Mouse (Mus musculus) liver, embryonic 13.5 days (tissue): ENCODE measurements around the gene Adcy10. TPM values are rescaled to one million over a fixed set of nuclear protein-coding genes. Genes with fewer than 3 reads are reported as not detected.

Source experiments
- ATAC-seq: fragments of 200-750 bp; cut with Nextera tagmentation; 2 replicates; pipeline ENCODE4 v1.8.0; 2017; ENCODE audit warnings: low read depth, mild to moderate bottlenecking, moderate number of reproducible peaks, moderate library complexity
- DNase-seq: peaks from one replicate; pipeline ENCODE4 v3.0.0; 2022
- H3K27ac ChIP-seq: fragments of 300-500 bp; sonication (generic); 2 replicates; pipeline ENCODE4 v1.5.1; 2015; ENCODE audit warnings: moderate library complexity, mild to moderate bottlenecking, inconsistent platforms
- H3K27me3 ChIP-seq: fragments of 300-500 bp; sonication (generic); 2 replicates; pipeline ENCODE4 v1.6.1; 2015; ENCODE audit warnings: mild to moderate bottlenecking, inconsistent platforms
- H3K36me3 ChIP-seq: fragments of 300-500 bp; sonication (generic); 2 replicates; pipeline ENCODE4 v1.6.1; 2015; ENCODE audit warnings: mild to moderate bottlenecking, inconsistent platforms
- H3K4me1 ChIP-seq: fragments of 300-500 bp; sonication (generic); replicated peaks from 2 replicates; pipeline ENCODE4 v1.6.1; 2015; ENCODE audit warnings: inconsistent platforms
- H3K4me2 ChIP-seq: fragments of 300-500 bp; sonication (generic); 2 replicates; pipeline ENCODE4 v1.6.1; 2015; ENCODE audit warnings: inconsistent platforms, mild to moderate bottlenecking, moderate library complexity
- H3K4me3 ChIP-seq: fragments of 300-500 bp; sonication (generic); replicated peaks from 2 replicates; pipeline ENCODE4 v1.5.1; 2015; ENCODE audit warnings: mild to moderate bottlenecking, inconsistent platforms
- H3K9ac ChIP-seq: fragments of 300-500 bp; sonication (generic); 2 replicates; pipeline ENCODE4 v1.6.1; 2015; ENCODE audit warnings: mild to moderate bottlenecking, inconsistent platforms
- H3K9me3 ChIP-seq: fragments of 300-500 bp; sonication (generic); replicated peaks from 2 replicates; pipeline ENCODE4 v1.6.1; 2016; ENCODE audit warnings: inconsistent platforms
- WGBS: fragments of 180-500 bp; shearing (Covaris S2); methylation state at CpG from one replicate; pipeline ENCODE4 v1.1.7; 2015; ENCODE audit not compliant: insufficient replicate concordance; 5-methylcytosine and 5-hydroxymethylcytosine counted together
- polyA plus RNA-seq: library from polyadenylated mRNA; unstranded; fragments of >200 nt; fragmentation: Nextera tagmentation; extraction: Ambion mirVana; gene quantifications from 2 replicates; pipeline ENCODE4 v1.2.1, GENCODE M21; 2015

Adcy10 gene
- polyA plus RNA-seq, 1 experiment from 2014 or later: 0.05 TPM

GRCm38 (mm10) chr1:165537241-165537807 is 52.3 kb downstream of the Adcy10 start:
- Histone ChIP-seq H3K9me3 (no peaks in the 10 kb centered on the region), H3K4me3 (no peak overlapping the region), H3K9ac (no peak overlapping the region), H3K27me3 (no peaks in the 10 kb centered on the region), H3K27ac (no peak overlapping the region), H3K36me3 (no peaks in the 10 kb centered on the region), H3K4me1 (no peaks in the 10 kb centered on the region), H3K4me2 (no peak overlapping the region)
- ATAC-seq: no peak
- no peak for DNase-seq
- 49% methylated on average over 5 of the region's 5 CpGs for WGBS

DNA sequence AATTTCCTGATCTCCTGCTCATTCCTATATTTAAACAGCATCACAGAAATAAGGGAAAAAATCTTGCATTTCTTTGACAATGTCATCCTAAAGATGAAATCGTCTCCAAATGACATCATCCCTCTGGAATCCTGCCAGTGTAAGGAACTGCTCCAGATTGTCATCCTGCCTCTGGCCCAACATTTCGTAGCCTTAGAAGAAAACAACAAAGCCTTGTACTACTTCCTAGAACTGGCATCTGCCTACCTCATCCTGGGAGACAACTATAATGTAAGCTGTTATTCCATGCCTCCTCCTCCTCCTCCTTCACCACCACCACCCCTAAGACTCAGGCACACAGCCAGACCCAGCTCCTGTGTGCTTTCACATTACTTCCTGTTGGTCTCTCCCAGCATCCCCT is 71.7 kb downstream of the Adcy10 start:
- DNase-seq (no peak), ATAC-seq (no peak)
- H3K27ac ChIP-seq: no peak overlapping the region
- H3K4me1 ChIP-seq: no peaks in the 10 kb centered on the region
- no peak overlapping the region for H3K9ac ChIP-seq
- no peak overlapping the region for H3K4me3 ChIP-seq
- no peaks in the 10 kb centered on the region for H3K27me3 ChIP-seq
- H3K9me3 ChIP-seq: 0 out of 2 replicates have a peak, but pooled peaks cover 3% of the 10 kb centered on the region
- H3K36me3 ChIP-seq: no peaks in the 10 kb centered on the region
- no peak overlapping the region for H3K4me2 ChIP-seq
- 37% methylated on average over 2 of the region's 2 CpGs for WGBS

DNA sequence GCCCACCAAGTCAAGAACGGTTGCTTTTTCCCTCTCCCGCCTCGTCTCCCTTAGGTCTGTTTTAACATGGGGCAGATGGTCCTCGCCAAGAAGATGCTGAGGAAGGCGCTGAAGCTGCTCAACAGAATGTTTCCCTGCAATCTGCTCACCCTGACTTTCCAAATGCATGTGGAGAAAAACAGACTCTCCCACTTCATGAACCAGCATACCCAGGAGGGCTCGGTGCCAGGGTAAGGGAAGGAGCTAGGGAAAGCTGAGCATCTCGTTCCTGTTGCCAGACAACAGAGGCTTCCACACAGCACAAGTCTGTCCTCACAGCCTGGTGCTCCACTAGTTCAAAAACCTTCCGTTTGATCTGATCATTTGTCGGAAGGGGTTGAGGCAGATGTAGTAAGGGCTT is 74.1 kb downstream of the Adcy10 start:
- H3K4me3 ChIP-seq: no peak overlapping the region
- DNase-seq: no peak
- H3K9ac ChIP-seq: no peak overlapping the region
- H3K27ac ChIP-seq: no peak overlapping the region
- WGBS: 72% methylated on average over 9 of the region's 9 CpGs
- no peaks in the 10 kb centered on the region for H3K36me3 ChIP-seq
- no peaks in the 10 kb centered on the region for H3K4me1 ChIP-seq
- H3K27me3 ChIP-seq: no peaks in the 10 kb centered on the region
- no peak for ATAC-seq
- H3K4me2 ChIP-seq: no peak overlapping the region
- no peaks in the 10 kb centered on the region for H3K9me3 ChIP-seq

DNA sequence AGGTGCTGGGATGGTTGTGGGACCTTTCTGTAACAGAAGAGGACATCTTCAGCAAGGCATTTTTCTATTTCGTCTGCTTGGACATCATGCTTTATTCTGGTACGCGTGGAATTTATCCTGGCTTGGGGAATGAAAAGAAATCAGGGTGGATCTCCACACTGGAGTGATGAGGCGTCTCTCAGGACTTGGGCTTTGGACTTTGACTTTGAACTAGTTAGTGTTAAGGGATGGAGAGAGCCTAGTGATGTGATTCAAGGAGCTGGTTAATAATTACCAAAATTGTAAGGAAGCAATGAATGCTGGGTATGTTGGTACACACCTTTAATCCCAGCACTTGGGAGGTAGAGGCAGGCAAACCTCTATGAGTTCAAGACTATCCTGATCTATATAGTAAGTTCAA is 80.3 kb downstream of the Adcy10 start:
- ATAC-seq (no peak), DNase-seq (no peak)
- no peak overlapping the region for H3K9ac ChIP-seq
- H3K27ac ChIP-seq: no peak overlapping the region
- no peaks in the 10 kb centered on the region for H3K27me3 ChIP-seq
- H3K4me2 ChIP-seq: no peak overlapping the region
- no peaks in the 10 kb centered on the region for H3K4me1 ChIP-seq
- WGBS: 73% methylated on average over 4 of the region's 4 CpGs
- no peaks in the 10 kb centered on the region for H3K9me3 ChIP-seq
- no peaks in the 10 kb centered on the region for H3K36me3 ChIP-seq
- no peak overlapping the region for H3K4me3 ChIP-seq

DNA sequence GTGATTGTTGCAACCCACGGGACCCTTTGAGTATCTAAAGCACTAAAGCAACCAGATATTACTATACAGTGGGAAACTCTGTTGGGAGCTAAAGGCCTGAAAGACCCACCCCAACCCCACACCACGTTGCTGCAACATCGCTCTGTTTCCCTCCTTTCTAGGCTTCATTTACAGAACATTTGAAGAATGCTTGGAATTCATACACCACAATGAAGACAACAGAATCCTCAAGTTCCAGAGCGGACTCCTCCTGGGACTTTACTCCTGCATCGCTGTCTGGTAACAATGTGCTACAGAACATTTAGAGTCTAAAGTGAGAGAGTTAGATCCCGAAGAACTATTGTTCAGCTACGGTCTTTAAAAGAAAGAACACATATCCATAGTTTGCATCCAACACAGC is 82.5 kb downstream of the Adcy10 start:
- no peaks in the 10 kb centered on the region for H3K36me3 ChIP-seq
- H3K9me3 ChIP-seq: no peaks in the 10 kb centered on the region
- no peak overlapping the region for H3K4me3 ChIP-seq
- WGBS: 70% methylated on average over 7 of the region's 7 CpGs
- H3K9ac ChIP-seq: no peak overlapping the region
- ATAC-seq (no peak), DNase-seq (no peak)
- H3K27me3 ChIP-seq: no peaks in the 10 kb centered on the region
- no peaks in the 10 kb centered on the region for H3K4me1 ChIP-seq
- H3K4me2 ChIP-seq: no peak overlapping the region
- H3K27ac ChIP-seq: no peak overlapping the region

- Histone ChIP-seq H3K4me1 (peaks cover 2% of the 10 kb centered on the region; the same call in 1 of the 2 replicates), H3K36me3 (no peaks in the 10 kb centered on the region), H3K4me3 (no peak overlapping the region), H3K4me2 (no peak overlapping the region), H3K9ac (no peak overlapping the region), H3K27me3 (no peaks in the 10 kb centered on the region), H3K9me3 (no peaks in the 10 kb centered on the region), H3K27ac (no peak overlapping the region)
- ATAC-seq (peak; percentile 53; the same call in 1 of the 2 replicates), DNase-seq (no peak)
- 74% methylated on average over 4 of the region's 4 CpGs for WGBS
These were observed 91.0 kb downstream of the Adcy10 start for GRCm38 (mm10) chr1:165576005-165576404.

DNA sequence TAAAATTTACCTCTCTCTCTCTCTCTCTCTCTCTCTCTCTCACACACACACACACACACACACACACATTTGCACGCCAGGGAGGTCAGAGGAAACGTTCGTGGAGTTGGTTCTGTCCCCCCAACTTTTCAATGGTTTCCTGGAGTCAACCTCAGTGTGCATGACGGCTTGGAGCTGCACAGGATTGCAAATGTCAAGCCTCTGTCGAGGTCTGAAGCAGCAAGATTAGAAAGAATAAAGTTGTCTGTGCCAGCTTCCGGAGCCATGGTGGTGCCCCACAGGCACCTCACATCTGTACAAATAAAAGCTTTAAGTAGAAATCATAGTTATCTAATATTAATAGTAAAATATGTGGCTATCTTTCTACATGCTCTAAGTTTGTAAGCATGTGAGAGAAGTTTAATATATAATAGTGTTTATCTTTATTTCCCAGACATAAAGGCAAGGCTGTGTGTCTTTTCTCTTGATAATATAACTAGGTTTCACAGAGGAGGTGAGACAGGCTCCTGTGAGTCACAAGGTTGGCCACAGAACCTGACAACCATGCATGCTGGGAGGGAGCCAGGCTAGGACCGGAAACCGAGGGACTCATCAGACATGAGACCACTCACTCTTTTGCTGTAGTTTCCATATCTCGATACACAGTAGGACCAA is 91.6 kb downstream of the Adcy10 start:
- no peak overlapping the region for H3K4me3 ChIP-seq
- ATAC-seq (no peak), DNase-seq (no peak)
- no peak overlapping the region for H3K9ac ChIP-seq
- no peaks in the 10 kb centered on the region for H3K27me3 ChIP-seq
- H3K36me3 ChIP-seq: no peaks in the 10 kb centered on the region
- H3K9me3 ChIP-seq: no peaks in the 10 kb centered on the region
- 41% methylated on average over 9 of the region's 9 CpGs for WGBS
- no peak overlapping the region for H3K4me2 ChIP-seq
- H3K27ac ChIP-seq: no peak overlapping the region
- H3K4me1 ChIP-seq: peaks cover 2% of the 10 kb centered on the region; the same call in 1 of the 2 replicates

DNA sequence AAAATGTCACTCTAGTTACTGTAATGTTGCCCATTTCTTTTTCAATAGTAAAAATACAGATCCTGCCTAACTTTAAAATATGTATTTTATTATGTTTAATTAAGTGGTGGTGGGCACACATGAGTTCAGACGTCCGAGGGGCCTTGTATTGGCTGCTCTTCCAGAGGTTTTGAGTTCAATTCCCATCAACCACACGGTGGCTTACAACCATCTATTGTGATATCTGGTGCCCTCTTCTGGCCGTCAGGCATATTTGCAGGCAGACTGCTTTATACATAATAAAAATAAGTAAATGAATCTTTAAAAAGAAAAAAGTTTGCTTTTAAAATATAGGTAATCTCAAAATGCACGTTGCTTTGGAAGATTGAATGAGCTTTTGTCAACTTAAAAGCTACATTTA is 94.3 kb downstream of the Adcy10 start:
- no peaks in the 10 kb centered on the region for H3K27me3 ChIP-seq
- H3K9ac ChIP-seq: no peak overlapping the region
- H3K36me3 ChIP-seq: no peaks in the 10 kb centered on the region
- DNase-seq (no peak), ATAC-seq (no peak)
- H3K4me1 ChIP-seq: peaks cover 2% of the 10 kb centered on the region; the same call in 1 of the 2 replicates
- H3K27ac ChIP-seq: no peak overlapping the region
- H3K9me3 ChIP-seq: no peaks in the 10 kb centered on the region
- no peak overlapping the region for H3K4me3 ChIP-seq
- no peak overlapping the region for H3K4me2 ChIP-seq
- 36% methylated on average over 5 of the region's 5 CpGs for WGBS

GRCm38 (mm10) chr1:165581255-165581654 is 96.3 kb downstream of the Adcy10 start:
- Histone ChIP-seq H3K27ac (no peak overlapping the region), H3K4me1 (no peaks in the 10 kb centered on the region; the same call in 1 of the 2 replicates)

DNA sequence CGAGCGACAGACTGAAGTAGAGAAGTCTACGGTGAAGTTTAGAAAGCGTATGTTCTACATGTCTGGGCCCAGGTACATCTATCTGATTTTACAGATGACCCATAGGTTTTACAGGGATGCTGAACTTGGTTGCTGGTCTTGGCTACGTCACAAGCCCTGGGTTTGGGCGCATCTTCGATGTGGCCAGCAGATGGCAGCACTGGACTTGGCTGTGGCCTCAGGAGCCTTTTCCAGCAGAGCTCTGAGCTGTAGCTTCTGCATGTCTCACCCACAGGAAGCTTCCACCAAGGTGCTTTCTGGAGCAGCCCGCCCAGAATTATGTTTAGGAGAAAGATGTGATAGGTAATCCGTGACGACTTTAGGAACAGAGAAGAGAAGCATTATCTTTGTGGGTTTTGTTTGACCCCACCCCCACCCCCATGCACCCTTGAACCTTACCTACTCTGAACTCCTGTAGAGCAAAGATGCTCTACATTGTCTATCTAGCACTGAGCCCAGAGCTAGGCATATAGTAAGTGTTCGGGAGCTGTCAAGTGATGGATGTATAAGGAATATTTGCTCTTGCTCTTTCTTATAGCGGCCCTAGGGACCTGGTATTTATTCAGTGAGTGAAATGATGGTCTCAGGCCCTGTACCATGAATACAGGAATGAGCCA is 98.7 kb downstream of the Adcy10 start:
- Histone ChIP-seq H3K9ac (no peak overlapping the region), H3K4me3 (no peak overlapping the region), H3K27ac (no peak overlapping the region), H3K36me3 (no peaks in the 10 kb centered on the region), H3K4me2 (no peak overlapping the region), H3K4me1 (no peaks in the 10 kb centered on the region), H3K27me3 (no peaks in the 10 kb centered on the region), H3K9me3 (no peaks in the 10 kb centered on the region)
- DNase-seq (peak; percentile 56), ATAC-seq (peak; percentile 72)
- WGBS: 20% methylated on average over 12 of the region's 12 CpGs

More at GRCm38 (mm10) chr1:165581255-165581654, 96.3 kb downstream of the Adcy10 start:
- WGBS: 68% methylated on average over 3 of the region's 3 CpGs
- Histone ChIP-seq H3K4me3 (no peak overlapping the region), H3K36me3 (no peaks in the 10 kb centered on the region), H3K27me3 (no peaks in the 10 kb centered on the region), H3K4me2 (no peak overlapping the region), H3K9me3 (no peaks in the 10 kb centered on the region), H3K9ac (no peak overlapping the region)
- no peak for DNase-seq
- ATAC-seq: no peak

DNA sequence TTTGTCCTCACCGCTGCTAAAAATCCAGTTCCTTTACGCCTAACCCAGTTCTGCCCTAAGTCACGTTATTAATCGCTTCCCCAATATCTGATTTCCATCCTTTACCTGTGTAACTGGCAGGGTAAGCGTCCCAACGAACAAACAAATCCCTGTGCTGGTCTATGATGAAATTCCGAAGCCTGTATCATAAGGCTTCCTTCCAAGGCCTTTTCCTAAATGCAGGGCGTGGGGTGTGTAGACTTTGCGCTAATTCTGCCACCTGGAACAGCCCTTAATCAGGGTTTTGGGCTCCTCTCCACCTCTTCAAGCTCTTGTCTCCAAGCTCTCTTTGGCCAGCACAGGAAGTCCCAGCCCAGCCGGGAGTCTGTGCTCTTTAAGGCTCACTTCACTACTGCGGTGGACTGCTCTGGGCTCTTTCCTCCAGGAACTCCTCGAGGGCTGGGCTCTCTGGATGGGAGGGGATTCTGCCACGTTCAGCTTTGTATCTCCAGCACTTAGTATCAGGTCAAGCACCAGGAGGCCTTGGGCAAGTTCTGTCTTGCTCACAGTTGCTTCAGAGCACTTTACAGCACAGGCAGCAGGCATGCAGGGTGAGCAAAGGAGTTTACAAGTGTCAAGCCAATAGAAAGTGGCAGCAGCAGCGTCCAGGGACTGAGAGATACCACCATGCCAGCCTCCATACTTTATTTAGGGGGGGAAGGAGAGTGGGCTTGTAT is 100.6 kb downstream of the Adcy10 start:
- no peaks in the 10 kb centered on the region for H3K36me3 ChIP-seq
- ATAC-seq (no peak), DNase-seq (no peak)
- no peak overlapping the region for H3K27ac ChIP-seq
- H3K4me3 ChIP-seq: no peak overlapping the region
- H3K27me3 ChIP-seq: no peaks in the 10 kb centered on the region
- H3K4me1 ChIP-seq: no peaks in the 10 kb centered on the region
- no peaks in the 10 kb centered on the region for H3K9me3 ChIP-seq
- H3K4me2 ChIP-seq: no peak overlapping the region
- H3K9ac ChIP-seq: no peak overlapping the region
- WGBS: 60% methylated on average over 14 of the region's 14 CpGs
